In the genomic region with DNA sequence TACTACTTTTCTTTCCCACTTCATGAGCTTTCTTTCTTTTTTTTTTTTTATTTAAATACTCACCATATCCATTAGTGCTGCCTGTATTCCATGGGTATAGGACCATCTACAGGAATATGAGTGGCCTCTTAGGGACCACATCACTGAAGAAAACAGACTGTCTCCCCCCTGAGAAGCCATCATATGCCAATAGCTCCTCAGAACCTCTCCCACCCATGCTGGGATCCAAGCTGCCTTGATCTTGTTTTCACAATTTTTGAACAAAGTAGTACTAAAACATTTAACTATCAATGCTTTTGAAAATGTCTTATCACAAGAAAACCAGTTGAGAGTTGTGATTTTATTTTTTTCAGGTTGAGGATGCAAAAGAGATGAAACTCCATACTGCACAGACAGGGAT, we compare ENCODE assay signal across 27 mouse cellular contexts.
"Had no signal": no experiment of that assay in that cellular context is flagged by ENCODE, and none has a peak within 500 bp of the region (broad histone marks: within the 10 kb centered on the region; RNA-seq: fewer than 3 reads in every experiment).

No protein-coding gene starts in this region.

- H3K4me2 ChIP-seq: embryonic facial prominence, embryonic 12.5 days; embryonic facial prominence, embryonic 13.5 days; embryonic facial prominence, embryonic 15.5 days; forebrain, embryonic 12.5 days; forebrain, embryonic 13.5 days; forebrain, embryonic 15.5 days had no signal

- H3K4me1 ChIP-seq: embryonic facial prominence, embryonic 10.5 days; embryonic facial prominence, embryonic 12.5 days; embryonic facial prominence, embryonic 13.5 days; embryonic facial prominence, embryonic 15.5 days; forebrain, embryonic 10.5 days; forebrain, embryonic 12.5 days; forebrain, embryonic 13.5 days; forebrain, embryonic 15.5 days; heart, embryonic 10.5 days had no signal

- DNase-seq: cerebellum, adult 2 months; cerebellum, adult 8-10 months; cerebellum, adult 9-10 months; cerebellum, adult 9-11 months; cerebellum, postnatal 36 days; embryo, embryonic 11 days; forebrain, postnatal 0 days; gastrocnemius, adult 2 months; gastrocnemius, postnatal 10 days; gastrocnemius, postnatal 14 days; gastrocnemius, postnatal 25 days; gastrocnemius, postnatal 36 days; heart, adult 11 months; heart, adult 18-20 months; heart, adult 2 months had no signal

- H3K9me3 ChIP-seq: embryonic facial prominence, embryonic 10.5 days; embryonic facial prominence, embryonic 12.5 days; embryonic facial prominence, embryonic 13.5 days; embryonic facial prominence, embryonic 15.5 days; forebrain, embryonic 10.5 days; forebrain, embryonic 12.5 days; forebrain, embryonic 13.5 days; forebrain, embryonic 15.5 days; heart, embryonic 10.5 days had no signal

- H3K36me3 ChIP-seq: forebrain, embryonic 15.5 days had no signal

- ATAC-seq: forebrain, embryonic 13.5 days; forebrain, embryonic 14.5 days; forebrain, embryonic 15.5 days; forebrain, embryonic 16.5 days; forebrain, postnatal 0 days had no signal

- H3K27me3 ChIP-seq: embryonic facial prominence, embryonic 12.5 days; embryonic facial prominence, embryonic 13.5 days; embryonic facial prominence, embryonic 15.5 days; forebrain, embryonic 12.5 days; forebrain, embryonic 13.5 days; forebrain, embryonic 15.5 days had no signal

- H3K9ac ChIP-seq: embryonic facial prominence, embryonic 12.5 days; embryonic facial prominence, embryonic 13.5 days; embryonic facial prominence, embryonic 15.5 days; forebrain, embryonic 12.5 days; forebrain, embryonic 13.5 days; forebrain, embryonic 15.5 days; forebrain, postnatal 0 days had no signal

- H3K4me3 ChIP-seq: embryonic facial prominence, embryonic 10.5 days; embryonic facial prominence, embryonic 12.5 days; embryonic facial prominence, embryonic 13.5 days; embryonic facial prominence, embryonic 15.5 days; erythroblast, embryonic 14.5 days; forebrain, embryonic 10.5 days; forebrain, embryonic 12.5 days; forebrain, embryonic 13.5 days; forebrain, embryonic 15.5 days; gastrocnemius, adult 2 months; heart, adult 2 months; heart, embryonic 10.5 days had no signal

- H3K27ac ChIP-seq: embryonic facial prominence, embryonic 10.5 days; embryonic facial prominence, embryonic 12.5 days; embryonic facial prominence, embryonic 13.5 days; embryonic facial prominence, embryonic 15.5 days; forebrain, embryonic 10.5 days; forebrain, embryonic 12.5 days; forebrain, embryonic 13.5 days; forebrain, embryonic 15.5 days; gastrocnemius, adult 2 months; heart, adult 2 months; heart, embryonic 10.5 days had no signal
